Mouse (Mus musculus) intestine, postnatal 0 days (tissue): ENCODE results near the gene Tbc1d13. TPM values are rescaled to one million over a fixed set of nuclear protein-coding genes. Genes with fewer than 3 reads are reported as not detected.

Experiments used
- ATAC-seq: fragments of 200-750 bp; cut with Nextera tagmentation; 2 replicates; pipeline ENCODE4 v1.8.0; 2017; ENCODE audit warnings: mild to moderate bottlenecking, moderate TSS enrichment, moderate library complexity
- H3K27ac ChIP-seq: fragments of 300-500 bp; sonication (generic); 2 replicates; pipeline ENCODE4 v1.5.1; 2014; ENCODE audit warnings: mild to moderate bottlenecking, low read depth, low read length, moderate library complexity
- H3K27me3 ChIP-seq: fragments of 300-500 bp; sonication (generic); replicated peaks from 2 replicates; pipeline ENCODE4 v1.6.1; 2014; ENCODE audit warnings: low read length, mixed read lengths; ENCODE audit not compliant: control insufficient read depth, insufficient read depth
- H3K36me3 ChIP-seq: fragments of 300-500 bp; sonication (generic); 2 replicates; pipeline ENCODE4 v1.6.1; 2014; ENCODE audit warnings: mild to moderate bottlenecking, moderate library complexity; ENCODE audit not compliant: control insufficient read depth, insufficient read depth
- H3K4me1 ChIP-seq: fragments of 300-500 bp; sonication (generic); replicated peaks from 2 replicates; pipeline ENCODE4 v1.6.1; 2014; ENCODE audit warnings: antibody characterized with exemption, low read length, mixed read lengths; ENCODE audit not compliant: control insufficient read depth, insufficient read depth
- H3K4me2 ChIP-seq: fragments of 300-500 bp; sonication (generic); replicated peaks from 2 replicates; pipeline ENCODE4 v1.6.1; 2014; ENCODE audit warnings: low read depth, mild to moderate bottlenecking, moderate library complexity
- H3K4me3 ChIP-seq: fragments of 300-500 bp; sonication (generic); 2 replicates; pipeline ENCODE4 v1.5.1; 2014; ENCODE audit warnings: low read depth, low read length
- H3K9ac ChIP-seq: fragments of 300-500 bp; sonication (generic); 2 replicates; pipeline ENCODE4 v1.6.1; 2014; ENCODE audit warnings: mild to moderate bottlenecking, low read depth, low read length
- H3K9me3 ChIP-seq: fragments of 300-500 bp; sonication (generic); 2 replicates; pipeline ENCODE4 v1.6.1; 2016; ENCODE audit warnings: mixed run types; ENCODE audit not compliant: control insufficient read depth
- CTCF ChIP-seq: sonication (generic); IDR thresholded peaks from 2 replicates; pipeline ENCODE4 v1.5.1; 2016; ENCODE audit warnings: low read depth, mild to moderate bottlenecking, control low read depth, antibody characterized with exemption, moderate library complexity
- whole genome bisulfite sequencing: fragments of 180-500 bp; shearing (Covaris S2); extraction: QIAGEN DNeasy Blood & Tissue Kit; methylation state at CpG from one replicate; pipeline ENCODE4 v1.1.7; 2014; 5-methylcytosine and 5-hydroxymethylcytosine counted together
- polyA plus RNA-seq: library from polyadenylated mRNA; unstranded; fragments of >200 nt; fragmentation: Nextera tagmentation; extraction: Ambion mirVana; gene quantifications from 2 replicates; pipeline ENCODE4 v1.2.1, GENCODE M21; 2015

The Tbc1d13 gene
- polyA plus RNA-seq = 5.3 and 8.5 TPM in 2 replicates

DNA sequence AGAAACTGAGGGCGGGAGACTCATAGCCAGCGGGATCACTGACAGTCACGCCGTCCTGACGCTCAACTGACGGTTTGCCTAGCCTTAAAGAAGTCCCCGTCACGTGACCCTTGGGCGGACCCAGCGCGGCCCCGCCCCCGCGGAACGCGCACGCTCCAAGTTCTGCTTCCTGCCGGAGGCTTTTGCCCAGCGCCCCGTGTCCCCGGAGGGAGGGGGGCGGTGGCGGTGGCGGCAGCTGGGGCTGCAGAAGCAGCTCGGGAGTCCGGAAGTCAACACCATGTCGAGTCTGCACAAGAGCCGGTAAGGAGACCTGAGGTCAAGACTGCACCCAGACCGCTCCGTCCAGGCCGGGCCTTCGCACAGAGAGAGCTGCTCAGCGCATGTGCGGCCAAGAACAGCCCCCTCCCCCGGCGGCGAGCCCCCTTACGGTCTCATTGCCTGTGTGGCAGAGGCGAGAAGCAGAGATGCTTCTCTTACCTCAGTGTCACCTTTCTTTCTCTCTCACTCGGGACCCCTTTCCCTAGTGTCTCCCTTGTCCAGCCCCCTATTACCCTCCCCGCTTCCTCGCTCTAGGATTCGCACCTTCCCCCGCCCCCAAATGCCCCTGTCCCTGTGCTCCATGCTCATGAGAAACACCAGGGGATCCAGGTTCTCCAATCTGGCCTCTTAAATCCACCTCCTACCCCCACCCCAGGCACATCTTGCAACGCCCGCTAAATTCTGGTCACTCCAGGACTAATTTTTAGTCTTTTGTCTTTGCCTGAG is at the start of gene Tbc1d13:
Tbc1d13 (plus strand) TSS at position 134 of the 765 bp plus-strand sequence.
- under 1% methylated on average over 46 of the region's 46 CpGs for WGBS
- Histone ChIP-seq H3K27ac (peak within 1 kb of the TSS; percentile 93), H3K9ac (peak within 1 kb of the TSS; percentile 74), H3K36me3 (peaks cover 16% of the 10 kb centered on the region; the same call in 1 of the 2 replicates), H3K27me3 (no peaks in the 10 kb centered on the region), H3K4me1 (no peaks in the 10 kb centered on the region), H3K4me3 (peak within 1 kb of the TSS; percentile 87), H3K9me3 (no peaks in the 10 kb centered on the region), H3K4me2 (peak within 1 kb of the TSS; percentile 83)
- peak; percentile 92 for ATAC-seq
- TF ChIP-seq CTCF = no peak

DNA sequence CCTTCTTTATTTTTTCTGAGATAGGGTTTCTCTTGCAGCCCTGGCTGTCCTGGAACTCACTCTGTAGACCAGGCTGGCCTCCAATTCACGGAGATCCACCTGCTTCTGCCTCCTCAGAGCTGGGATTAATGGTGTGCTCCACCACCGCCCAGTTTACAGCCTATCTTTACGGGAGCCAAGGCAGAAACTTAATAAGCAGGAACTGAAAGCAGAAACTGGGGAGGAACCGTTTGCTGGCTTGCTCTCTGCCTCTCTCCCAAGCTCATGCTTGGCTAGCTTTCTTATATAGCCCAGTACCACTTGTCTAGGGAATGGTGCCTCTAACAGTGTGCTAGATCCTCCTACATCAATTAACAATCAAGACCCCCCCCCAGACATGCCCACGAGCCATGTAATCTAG is 49.4 kb upstream of the Tbc1d13 start:
- no peak overlapping the region for H3K9ac ChIP-seq
- no peaks in the 10 kb centered on the region for H3K4me1 ChIP-seq
- H3K36me3 ChIP-seq = no peaks in the 10 kb centered on the region
- 49% methylated on average over 5 of the region's 5 CpGs for WGBS
- no peak overlapping the region for H3K27ac ChIP-seq
- H3K4me2 ChIP-seq = peak overlapping the region; percentile 44; the same call in 1 of the 2 replicates
- ATAC-seq = no peak
- no peak overlapping the region for H3K4me3 ChIP-seq
- H3K27me3 ChIP-seq = no peaks in the 10 kb centered on the region
- no peak for TF ChIP-seq CTCF
- H3K9me3 ChIP-seq = no peaks in the 10 kb centered on the region

DNA sequence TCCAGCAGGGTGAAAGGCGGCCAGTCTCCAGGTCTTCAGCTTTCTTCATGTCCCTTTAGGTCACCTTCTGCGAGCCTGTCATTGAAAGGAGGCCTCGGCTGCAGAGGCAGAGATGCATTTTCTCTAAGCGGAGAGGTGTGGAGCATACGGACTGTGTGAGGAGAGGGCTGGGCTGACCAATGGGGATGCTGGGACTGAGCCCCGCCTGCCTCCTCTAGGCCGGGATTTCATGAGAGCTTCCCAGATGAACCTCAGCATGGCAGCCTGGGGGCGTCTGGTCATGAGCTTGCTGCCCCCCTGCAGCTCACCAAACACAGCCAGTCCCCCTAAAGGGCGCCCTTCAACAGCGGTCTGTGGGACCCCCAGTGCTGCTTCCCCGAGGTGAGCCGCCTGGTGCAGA is 48.9 kb upstream of the Tbc1d13 start:
- Histone ChIP-seq H3K27ac (no peak overlapping the region), H3K9ac (no peak overlapping the region), H3K4me2 (peak overlapping the region; percentile 44), H3K9me3 (no peaks in the 10 kb centered on the region), H3K4me1 (no peaks in the 10 kb centered on the region), H3K36me3 (0 out of 2 replicates have a peak, but pooled peaks cover 1% of the 10 kb centered on the region), H3K4me3 (no peak overlapping the region), H3K27me3 (no peaks in the 10 kb centered on the region)
- no peak for ATAC-seq
- WGBS = 46% methylated on average over 12 of the region's 12 CpGs
- TF ChIP-seq CTCF = 0 out of 2 replicates have a peak, but pooled peaks have one; percentile 1

DNA sequence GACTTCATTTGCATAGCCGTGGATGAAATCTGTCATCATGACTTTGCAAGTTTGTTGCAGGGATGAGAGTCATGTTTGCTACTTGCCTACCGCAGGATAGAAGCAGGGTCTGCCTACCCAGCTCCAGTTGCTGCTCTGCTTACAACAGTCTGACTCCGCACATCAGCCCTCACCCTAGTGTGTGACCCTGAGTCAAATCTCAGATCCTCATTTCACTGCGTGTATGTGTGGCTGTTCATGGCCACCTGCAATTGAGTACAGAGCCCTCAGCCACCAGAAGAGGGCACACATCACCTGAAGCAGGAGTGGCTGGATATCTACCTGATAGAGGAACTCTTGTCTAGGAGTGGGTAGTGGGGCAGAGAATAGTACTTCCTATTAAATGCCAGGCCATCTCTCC is 46.2 kb upstream of the Tbc1d13 start:
- WGBS = 91% methylated on average over 4 of the region's 4 CpGs
- no peak for ATAC-seq
- Histone ChIP-seq H3K4me3 (no peak overlapping the region), H3K36me3 (peaks cover 28% of the 10 kb centered on the region), H3K4me1 (no peaks in the 10 kb centered on the region), H3K27ac (no peak overlapping the region), H3K9me3 (no peaks in the 10 kb centered on the region), H3K4me2 (no peak overlapping the region), H3K27me3 (no peaks in the 10 kb centered on the region), H3K9ac (no peak overlapping the region)
- peak; percentile 39; the same call in 1 of the 2 replicates for TF ChIP-seq CTCF

DNA sequence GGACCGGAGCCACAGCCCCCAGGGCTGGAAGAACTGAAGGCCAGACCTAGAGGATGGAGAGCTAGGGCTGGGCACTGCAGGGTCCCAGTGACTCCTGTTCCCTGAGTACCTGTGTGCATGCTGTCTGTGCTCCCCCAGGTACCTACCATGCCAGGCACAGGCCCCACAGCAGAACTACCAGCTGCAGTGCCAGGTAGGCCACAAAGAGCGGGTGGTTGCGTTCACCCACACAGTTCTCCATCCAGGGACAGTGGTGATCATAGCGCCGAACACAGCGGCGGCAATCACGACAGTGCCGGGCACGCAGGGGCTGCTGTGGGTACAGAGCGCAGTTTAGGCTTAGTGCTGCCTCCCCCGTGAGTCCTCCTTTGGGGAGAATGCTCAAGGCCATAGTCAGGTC is 42.0 kb upstream of the Tbc1d13 start:
- no peak for TF ChIP-seq CTCF
- Histone ChIP-seq H3K4me1 (peaks cover 4% of the 10 kb centered on the region; the same call in 1 of the 2 replicates), H3K4me2 (no peak overlapping the region), H3K36me3 (peaks cover 29% of the 10 kb centered on the region), H3K9ac (no peak overlapping the region), H3K4me3 (no peak overlapping the region), H3K27me3 (no peaks in the 10 kb centered on the region), H3K9me3 (no peaks in the 10 kb centered on the region), H3K27ac (no peak overlapping the region)
- WGBS = 94% methylated on average over 12 of the region's 12 CpGs
- ATAC-seq = no peak

DNA sequence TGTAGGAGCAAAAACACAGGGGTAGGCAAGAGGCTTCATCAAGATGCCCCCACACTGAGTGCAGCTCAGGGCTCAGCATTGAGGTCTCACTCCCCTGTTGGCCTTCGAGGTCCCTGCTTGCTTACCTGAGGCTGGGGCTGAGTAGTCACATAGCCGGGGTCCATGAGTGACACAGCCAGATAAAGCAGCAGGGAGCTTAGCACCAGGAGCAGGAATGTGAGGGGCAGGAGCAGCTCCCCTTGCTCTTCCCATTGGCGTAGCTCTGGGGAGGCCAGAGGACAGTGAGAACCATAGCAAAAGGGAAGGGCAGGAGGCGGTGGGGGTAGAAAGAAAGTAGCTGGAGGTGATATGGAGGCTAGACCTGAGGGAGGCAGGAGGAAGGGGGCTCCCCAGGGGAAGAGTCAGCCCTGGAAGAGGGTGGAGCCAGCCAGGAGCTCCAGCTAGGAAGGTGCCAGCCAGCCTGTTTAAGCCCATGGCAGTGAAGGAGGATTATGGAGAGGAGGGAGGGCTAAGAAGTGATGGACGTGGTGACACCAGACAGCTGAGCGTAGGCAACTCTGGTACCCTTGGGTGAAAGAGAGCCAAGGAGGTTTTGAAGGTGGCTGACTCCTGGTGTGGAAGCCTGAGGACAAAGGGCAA is 41.1 kb upstream of the Tbc1d13 start:
- peak overlapping the region; percentile 72; the same call in 1 of the 2 replicates for H3K9ac ChIP-seq
- no peaks in the 10 kb centered on the region for H3K27me3 ChIP-seq
- peak overlapping the region; percentile 85 for H3K4me3 ChIP-seq
- no peak for TF ChIP-seq CTCF
- WGBS = 42% methylated on average over 6 of the region's 6 CpGs
- peaks cover 4% of the 10 kb centered on the region; the same call in 1 of the 2 replicates for H3K4me1 ChIP-seq
- no peaks in the 10 kb centered on the region for H3K9me3 ChIP-seq
- H3K36me3 ChIP-seq = peaks cover 30% of the 10 kb centered on the region
- ATAC-seq = no peak
- peak overlapping the region; percentile 88 for H3K4me2 ChIP-seq
- H3K27ac ChIP-seq = no peak overlapping the region
